Mouse (Mus musculus): ENCODE measurements at regions not wholly inside any gene's neighbourhood (a gene's known extent, or its start where the extent isn't known, plus 50 kb on each side); places are given as distances from the start of the nearest gene placed in this dataset.

DNA sequence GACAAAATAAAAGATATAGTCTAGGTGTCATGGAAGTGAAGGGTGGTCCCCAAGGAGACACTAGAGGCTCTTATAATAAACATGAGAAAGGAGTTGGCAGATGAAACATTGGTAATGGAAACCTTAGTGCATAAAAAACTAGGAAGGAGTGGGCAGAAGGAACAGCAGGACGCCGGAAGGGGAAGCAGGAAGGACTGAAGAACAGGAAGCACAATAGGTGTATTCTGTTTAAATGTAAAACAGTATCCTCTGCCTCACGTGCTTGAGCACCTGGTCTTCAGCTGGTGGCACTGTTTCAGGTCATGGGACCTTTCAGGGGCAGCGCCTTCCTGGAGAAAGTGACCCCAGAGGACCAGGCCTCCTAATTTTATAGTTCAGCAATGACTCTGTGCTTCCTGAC is 310.6 kb downstream of the Jrkl start:
- TF ChIP-seq POLR2A (IDR thresholded peaks at IDR 0.05; ENCODE audit: control insufficient read depth, low read depth, low read length): no peak
- TF ChIP-seq CTCF (IDR thresholded peaks at IDR 0.05; ENCODE audit: control insufficient read depth, insufficient read depth, insufficient replicate concordance, low read depth, low read length): no peak
